Mouse (Mus musculus) heart, postnatal 0 days (tissue): ENCODE measurements around the gene 2610301B20Rik.

ENCODE experiments used
- CTCF ChIP-seq: IDR thresholded peaks from 2 replicates; pipeline ENCODE4 v1.5.1; 2016; ENCODE audit warnings: antibody characterized with exemption, control low read depth, low read depth
- EP300 ChIP-seq: IDR thresholded peaks from 2 replicates; pipeline ENCODE4 v1.6.1; 2016; ENCODE audit warnings: antibody characterized with exemption, low read depth

- no peak for TF ChIP-seq CTCF
- TF ChIP-seq EP300 = no peak
Measured at GRCm38 (mm10) chr4:10936766-10937165, 62.5 kb downstream of the 2610301B20Rik start.
